Mouse (Mus musculus): ENCODE measurements around the gene Pars2. TPM values are rescaled to one million over a fixed set of nuclear protein-coding genes. Genes with fewer than 3 reads are reported as not detected.

Pars2 gene
- polyA plus RNA-seq, 1 experiment from 2014 or later: 8.8 TPM

- Histone ChIP-seq H3K9ac (replicated peaks) (no peak within 1 kb of the TSS), H3K4me3 (replicated peaks) (0 out of 2 replicates have a peak within 1 kb of the TSS, but pooled peaks have one; percentile 5), H3K4me2 (peak within 1 kb of the TSS; percentile 20), H3K9me3 (replicated peaks) (no peaks in the 10 kb centered on the region), H3K36me3 (no peaks in the 10 kb centered on the region), H3K27me3 (replicated peaks) (peaks cover 39% of the 10 kb centered on the region), H3K27ac (replicated peaks) (no peak within 1 kb of the TSS), H3K4me1 (peaks cover 30% of the 10 kb centered on the region)
- no peak for ATAC-seq (ENCODE audit: low FRiP score)
- 27% methylated on average over 16 of the region's 16 CpGs for WGBS
These were observed 28.8 kb upstream of the Pars2 start, which contains the start of gene Ttc22 for GRCm38 (mm10) chr4:106622030-106622493. Gene Ttc22 (plus strand): TSS chr4:106622432.

DNA sequence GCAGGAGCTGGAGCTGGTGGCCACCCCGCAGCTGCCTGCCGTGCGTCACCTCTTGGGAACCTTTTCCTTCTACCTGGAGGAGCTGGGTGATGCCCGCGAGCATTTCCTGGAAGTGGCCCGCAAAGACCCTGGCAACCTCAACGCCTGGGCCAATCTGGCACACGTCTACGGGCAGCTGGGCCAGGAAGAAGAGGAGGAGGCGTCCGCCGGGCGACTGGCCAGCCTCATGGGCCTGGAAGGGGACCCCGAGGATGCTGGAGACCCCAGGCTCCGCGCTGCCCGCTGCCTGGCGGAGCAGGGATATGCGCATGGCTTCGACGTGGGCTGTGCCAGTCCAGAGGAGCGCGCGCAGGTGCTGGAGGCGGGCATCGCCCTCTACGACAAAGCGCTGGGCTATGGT is 28.2 kb upstream of the Pars2 start:
- Histone ChIP-seq H3K36me3 (no peaks in the 10 kb centered on the region), H3K9me3 (replicated peaks) (no peaks in the 10 kb centered on the region), H3K27me3 (replicated peaks) (peaks cover 39% of the 10 kb centered on the region), H3K4me2 (peak overlapping the region; percentile 20), H3K4me1 (peaks cover 23% of the 10 kb centered on the region), H3K4me3 (replicated peaks) (0 out of 2 replicates have a peak overlapping the region, but pooled peaks have one; percentile 5), H3K9ac (replicated peaks) (no peak overlapping the region), H3K27ac (replicated peaks) (no peak overlapping the region)
- 31% methylated on average over 28 of the region's 28 CpGs for WGBS
- no peak for ATAC-seq (ENCODE audit: low FRiP score)

GRCm38 (mm10) chr4:106624271-106624670 is 26.6 kb upstream of the Pars2 start:
- no peaks in the 10 kb centered on the region for H3K9me3 ChIP-seq (replicated peaks)
- WGBS: 87% methylated on average over 10 of the region's 10 CpGs
- H3K4me1 ChIP-seq: peaks cover 28% of the 10 kb centered on the region
- no peak overlapping the region for H3K4me2 ChIP-seq
- H3K27ac ChIP-seq (replicated peaks): no peak overlapping the region
- H3K27me3 ChIP-seq (replicated peaks): peaks cover 39% of the 10 kb centered on the region
- H3K36me3 ChIP-seq: no peaks in the 10 kb centered on the region
- no peak overlapping the region for H3K4me3 ChIP-seq (replicated peaks)
- no peak overlapping the region for H3K9ac ChIP-seq (replicated peaks)
- ATAC-seq (ENCODE audit: low FRiP score): no peak

- no peak overlapping the region for H3K27ac ChIP-seq (replicated peaks)
- no peak overlapping the region for H3K4me3 ChIP-seq (replicated peaks)
- WGBS: 71% methylated on average over 5 of the region's 5 CpGs
- H3K27me3 ChIP-seq (replicated peaks): peaks cover 23% of the 10 kb centered on the region
- H3K4me2 ChIP-seq: no peak overlapping the region
- peaks cover 51% of the 10 kb centered on the region for H3K4me1 ChIP-seq
- no peak for ATAC-seq (ENCODE audit: low FRiP score)
- H3K9me3 ChIP-seq (replicated peaks): no peaks in the 10 kb centered on the region
- no peaks in the 10 kb centered on the region for H3K36me3 ChIP-seq
- H3K9ac ChIP-seq (replicated peaks): no peak overlapping the region
These were observed 23.1 kb upstream of the Pars2 start for GRCm38 (mm10) chr4:106627809-106628208.

DNA sequence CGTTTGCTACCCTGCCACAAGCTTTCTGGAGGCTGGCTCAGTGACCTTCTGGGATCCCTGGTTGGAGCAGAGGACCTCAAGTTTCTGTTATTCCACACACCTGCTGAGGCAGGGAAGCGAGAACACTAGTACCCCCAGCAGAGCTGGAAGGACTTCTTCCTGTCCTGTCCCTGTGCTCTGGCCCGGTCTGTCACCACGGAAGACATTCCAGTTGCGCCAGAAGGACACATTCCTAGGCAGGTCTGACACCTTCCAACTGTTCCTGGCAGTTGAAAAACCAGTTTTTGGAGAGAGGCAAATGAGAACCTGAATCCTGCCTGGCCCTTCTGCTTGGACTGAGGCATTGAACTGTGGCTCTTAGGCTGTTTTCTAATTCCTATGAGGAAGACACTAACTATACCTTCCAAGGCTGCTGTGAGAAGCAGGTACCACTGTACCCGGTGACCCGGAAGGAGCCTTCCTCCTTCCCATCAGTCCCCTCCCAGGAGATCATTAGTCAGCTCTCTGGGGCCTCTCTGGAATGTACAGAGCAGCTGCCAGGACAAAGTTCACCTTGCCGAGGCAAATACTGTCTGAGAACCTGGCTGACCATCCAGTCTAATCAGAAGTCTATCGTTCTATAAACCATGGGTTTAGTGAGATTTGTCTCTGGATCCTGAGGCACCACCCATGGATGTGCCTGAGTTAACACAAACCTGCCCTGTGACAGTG is 22.1 kb upstream of the Pars2 start:
- WGBS: 63% methylated on average over 9 of the region's 9 CpGs
- Histone ChIP-seq H3K36me3 (no peaks in the 10 kb centered on the region), H3K9ac (replicated peaks) (no peak overlapping the region), H3K4me1 (peaks cover 58% of the 10 kb centered on the region), H3K27me3 (replicated peaks) (peaks cover 13% of the 10 kb centered on the region), H3K27ac (replicated peaks) (no peak overlapping the region), H3K9me3 (replicated peaks) (no peaks in the 10 kb centered on the region), H3K4me3 (replicated peaks) (no peak overlapping the region), H3K4me2 (no peak overlapping the region)
- ATAC-seq (ENCODE audit: low FRiP score): no peak

DNA sequence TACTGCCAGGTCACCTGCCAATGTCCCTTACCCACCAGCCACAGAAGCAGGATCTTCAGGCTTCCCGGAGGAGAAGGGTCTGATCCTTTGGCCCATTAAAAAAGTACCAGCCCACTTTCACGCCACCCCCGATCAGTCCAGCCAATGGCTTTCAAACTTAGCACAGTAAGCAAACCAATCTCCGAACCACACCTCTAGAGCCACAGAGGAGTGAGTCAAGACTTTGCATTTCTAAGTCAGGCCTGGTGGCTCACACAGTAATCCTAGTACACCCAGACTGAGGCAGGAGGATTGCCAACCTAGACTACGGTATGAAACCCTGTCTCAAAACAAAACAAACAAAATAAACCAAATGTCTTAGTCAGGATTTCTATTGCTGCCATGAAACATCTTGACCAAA is 21.5 kb upstream of the Pars2 start:
- Histone ChIP-seq H3K4me3 (replicated peaks) (no peak overlapping the region), H3K27me3 (replicated peaks) (peaks cover 7% of the 10 kb centered on the region; the same call in 1 of the 2 replicates), H3K9me3 (replicated peaks) (no peaks in the 10 kb centered on the region), H3K4me2 (no peak overlapping the region), H3K27ac (replicated peaks) (no peak overlapping the region), H3K36me3 (no peaks in the 10 kb centered on the region), H3K4me1 (peaks cover 64% of the 10 kb centered on the region), H3K9ac (replicated peaks) (no peak overlapping the region)
- ATAC-seq (ENCODE audit: low FRiP score): no peak
- 72% methylated on average over 5 of the region's 5 CpGs for WGBS

GRCm38 (mm10) chr4:106630333-106631220 is 20.3 kb upstream of the Pars2 start:
- peak overlapping the region; percentile 36; the same call in 1 of the 2 replicates for H3K9ac ChIP-seq (replicated peaks)
- ATAC-seq (ENCODE audit: low FRiP score): peak; percentile 75
- peak overlapping the region; percentile 86 for H3K27ac ChIP-seq (replicated peaks)
- peaks cover 68% of the 10 kb centered on the region for H3K4me1 ChIP-seq
- H3K4me3 ChIP-seq (replicated peaks): no peak overlapping the region
- 8% methylated on average over 14 of the region's 14 CpGs for WGBS
- no peaks in the 10 kb centered on the region for H3K27me3 ChIP-seq (replicated peaks)
- no peaks in the 10 kb centered on the region for H3K36me3 ChIP-seq
- H3K4me2 ChIP-seq: peak overlapping the region; percentile 27; the same call in 1 of the 2 replicates
- H3K9me3 ChIP-seq (replicated peaks): no peaks in the 10 kb centered on the region

DNA sequence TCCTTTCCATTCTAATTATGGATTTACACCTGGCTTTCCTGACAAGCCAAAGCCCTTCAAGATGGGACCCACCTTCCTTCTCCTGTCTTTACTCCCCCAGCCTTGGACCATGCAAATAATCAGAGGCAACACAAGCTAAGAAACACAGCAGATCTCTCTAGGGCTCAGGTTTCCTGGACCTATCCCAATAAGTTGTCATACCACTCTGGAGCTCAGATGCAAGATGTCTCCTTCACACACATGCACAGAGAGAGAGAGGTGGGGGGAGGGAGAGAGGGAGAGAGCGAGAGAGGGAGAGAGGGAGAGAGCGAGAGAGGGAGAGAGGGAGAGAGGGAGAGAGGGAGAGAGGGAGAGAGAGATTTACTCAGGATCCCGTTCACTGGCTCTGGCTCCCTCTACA is 18.6 kb upstream of the Pars2 start:
- no peaks in the 10 kb centered on the region for H3K36me3 ChIP-seq
- H3K4me3 ChIP-seq (replicated peaks): no peak overlapping the region
- no peaks in the 10 kb centered on the region for H3K27me3 ChIP-seq (replicated peaks)
- 78% methylated on average over 1 of the region's 3 CpGs for WGBS
- H3K9ac ChIP-seq (replicated peaks): no peak overlapping the region
- peaks cover 60% of the 10 kb centered on the region for H3K4me1 ChIP-seq
- no peaks in the 10 kb centered on the region for H3K9me3 ChIP-seq (replicated peaks)
- no peak for ATAC-seq (ENCODE audit: low FRiP score)
- H3K27ac ChIP-seq (replicated peaks): peak overlapping the region; percentile 86
- no peak overlapping the region for H3K4me2 ChIP-seq

DNA sequence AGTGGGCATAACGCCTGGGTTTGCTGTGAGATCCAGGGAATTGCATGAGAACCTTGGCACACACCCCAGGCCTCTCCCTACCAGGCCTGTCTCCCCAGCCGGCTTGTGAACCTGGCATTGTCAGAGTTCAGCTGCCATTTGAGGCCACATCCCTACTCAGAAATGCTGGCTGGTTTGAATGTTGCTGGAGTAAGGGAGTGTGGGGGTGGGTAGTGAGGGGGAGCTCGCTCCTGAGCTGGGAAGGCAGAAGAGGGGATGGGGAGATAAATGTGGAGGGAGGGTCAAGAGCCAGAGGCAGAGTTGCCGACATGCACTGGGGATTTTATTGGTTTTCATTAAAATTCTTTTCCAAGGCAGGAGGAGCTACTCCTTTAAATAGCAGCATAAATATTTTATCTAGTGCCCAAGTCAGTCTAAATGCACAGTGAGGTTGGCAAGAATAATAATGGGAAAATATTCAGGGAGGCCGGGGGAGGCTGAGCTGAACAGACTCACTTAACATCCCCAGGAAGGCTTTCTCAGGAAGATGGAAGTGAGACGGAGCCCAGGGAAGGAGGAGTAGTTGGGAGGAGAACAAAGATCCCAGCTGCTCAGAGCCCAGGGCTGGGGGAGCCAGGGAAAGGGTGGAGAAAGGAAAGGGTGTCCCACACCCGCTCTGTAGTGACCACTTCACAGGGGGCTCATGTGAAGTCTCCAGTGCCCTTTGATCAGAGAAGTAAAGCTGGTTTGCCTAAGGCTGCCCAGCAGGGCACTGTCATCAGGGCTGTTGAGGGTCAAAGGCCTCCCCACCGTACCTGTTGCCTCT is 17.4 kb upstream of the Pars2 start:
- peak; percentile 60 for ATAC-seq (ENCODE audit: low FRiP score)
- 20% methylated on average over 8 of the region's 8 CpGs for WGBS
- peaks cover 57% of the 10 kb centered on the region for H3K4me1 ChIP-seq

GRCm38 (mm10) chr4:106634086-106634479 is 16.8 kb upstream of the Pars2 start:
- H3K9ac ChIP-seq (replicated peaks): no peak overlapping the region
- H3K27ac ChIP-seq (replicated peaks): peak overlapping the region; percentile 86
- peaks cover 54% of the 10 kb centered on the region for H3K4me1 ChIP-seq
- WGBS: 26% methylated on average over 9 of the region's 9 CpGs
- H3K9me3 ChIP-seq (replicated peaks): no peaks in the 10 kb centered on the region
- ATAC-seq (ENCODE audit: low FRiP score): peak; percentile 6; the same call in 1 of the 2 replicates
- H3K27me3 ChIP-seq (replicated peaks): no peaks in the 10 kb centered on the region
- peak overlapping the region; percentile 30 for H3K4me2 ChIP-seq
- no peaks in the 10 kb centered on the region for H3K36me3 ChIP-seq
- H3K4me3 ChIP-seq (replicated peaks): no peak overlapping the region

More for the DNA sequence above, 17.4 kb upstream of the Pars2 start:
- H3K27me3 ChIP-seq (replicated peaks): no peaks in the 10 kb centered on the region
- H3K9me3 ChIP-seq (replicated peaks): no peaks in the 10 kb centered on the region
- H3K27ac ChIP-seq (replicated peaks): peak overlapping the region; percentile 86
- 0 out of 2 replicates have a peak overlapping the region, but pooled peaks have one; percentile 10 for H3K9ac ChIP-seq (replicated peaks)
- H3K4me3 ChIP-seq (replicated peaks): no peak overlapping the region
- no peaks in the 10 kb centered on the region for H3K36me3 ChIP-seq
- peak overlapping the region; percentile 30 for H3K4me2 ChIP-seq

Data from neural tube, embryonic 15.5 days (tissue).